Mouse (Mus musculus): ENCODE measurements around the gene Mrpl1. TPM values are rescaled to one million over a fixed set of nuclear protein-coding genes. Genes with fewer than 3 reads are reported as not detected.

Gene Mrpl1
- polyA plus RNA-seq (2015; fragmentation: Nextera tagmentation; extraction: Ambion mirVana), result 18.5 and 18.7 TPM in 2 replicates

DNA sequence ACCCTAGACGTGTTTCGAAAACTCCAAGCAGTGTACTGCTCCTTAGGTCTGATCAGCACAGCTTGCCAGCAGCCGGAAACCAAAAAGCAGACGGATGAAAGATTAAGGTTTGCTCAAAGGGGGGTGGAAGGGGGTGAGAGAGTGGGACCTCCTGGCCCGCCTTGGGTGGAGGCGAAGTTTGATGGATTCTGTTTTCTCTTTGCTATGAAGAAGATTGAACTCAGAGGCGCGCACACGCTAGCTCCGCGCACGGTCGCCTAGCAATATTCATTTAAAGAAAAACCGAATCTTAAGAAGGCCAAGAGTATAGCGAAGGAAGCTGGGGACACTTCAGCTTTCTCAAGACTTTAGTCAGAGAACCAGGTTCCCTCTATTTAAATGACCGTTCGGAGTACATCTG is at the start of gene Mrpl1:
Gene Mrpl1 (plus strand): TSS at position 35 of the 400 bp plus-strand sequence.
- H3K4me3 ChIP-seq, result peak within 1 kb of the TSS; percentile 84
- peak within 1 kb of the TSS; percentile 51 for H3K27ac ChIP-seq
- no peaks in the 10 kb centered on the region for H3K27me3 ChIP-seq
- H3K9me3 ChIP-seq (replicated peaks), result no peaks in the 10 kb centered on the region
- H3K4me1 ChIP-seq, result peaks cover 24% of the 10 kb centered on the region
- 2% methylated on average over 17 of the region's 17 CpGs for WGBS
- peak; percentile 79 for ATAC-seq
- H3K9ac ChIP-seq, result peak within 1 kb of the TSS; percentile 77
- peaks cover 7% of the 10 kb centered on the region for H3K36me3 ChIP-seq (ENCODE audit: poor library complexity, severe bottlenecking)
- peak within 1 kb of the TSS; percentile 75 for H3K4me2 ChIP-seq

DNA sequence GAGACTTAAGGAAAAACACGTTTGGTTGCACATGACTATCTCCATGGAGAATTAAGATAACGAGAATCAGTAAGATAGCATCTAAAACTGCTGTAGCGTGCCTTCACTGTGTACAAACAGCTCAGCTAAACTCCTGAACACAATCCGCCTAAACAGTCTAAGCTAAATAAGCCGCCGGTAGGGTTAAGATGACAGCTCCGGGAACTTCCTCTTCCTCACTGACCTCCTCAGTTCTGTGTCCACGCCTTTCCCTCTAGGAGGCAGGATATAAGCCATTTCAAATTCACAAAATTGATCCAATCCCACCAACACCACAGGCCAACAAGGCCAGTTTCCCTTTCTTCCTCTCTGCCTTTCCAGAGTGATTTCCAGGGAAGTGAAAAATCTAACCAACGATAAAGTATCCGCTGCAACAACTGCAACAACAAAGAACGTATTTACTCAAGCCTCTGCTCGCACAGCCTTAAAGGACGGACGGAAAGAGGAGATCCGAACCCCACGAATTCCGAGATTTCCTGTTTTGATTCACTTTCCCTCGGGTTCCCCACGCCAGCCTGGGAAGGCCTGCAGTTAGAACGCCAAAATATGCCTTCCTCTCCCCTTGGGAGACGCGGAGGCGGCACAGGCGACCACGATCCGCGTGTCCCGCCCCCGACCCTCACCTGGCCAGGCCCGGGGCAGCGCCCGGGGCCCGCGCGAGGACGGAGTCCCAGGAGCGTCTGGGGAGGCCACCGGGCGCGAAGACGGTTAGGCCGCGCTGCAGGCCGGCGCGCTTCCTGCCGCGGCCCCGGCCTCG is 48.6 kb upstream of the Mrpl1 start:
- Histone ChIP-seq H3K4me2 (peak overlapping the region; percentile 77), H3K9ac (peak overlapping the region; percentile 98), H3K27ac (peak overlapping the region; percentile 99), H3K27me3 (no peaks in the 10 kb centered on the region), H3K4me1 (peaks cover 17% of the 10 kb centered on the region), H3K9me3 (replicated peaks) (no peaks in the 10 kb centered on the region), H3K36me3 (ENCODE audit: poor library complexity, severe bottlenecking) (no peaks in the 10 kb centered on the region), H3K4me3 (peak overlapping the region; percentile 92)
- under 1% methylated on average over 49 of the region's 50 CpGs for WGBS
- ATAC-seq, result 0 out of 2 replicates have a peak, but pooled peaks have one; percentile 4

DNA sequence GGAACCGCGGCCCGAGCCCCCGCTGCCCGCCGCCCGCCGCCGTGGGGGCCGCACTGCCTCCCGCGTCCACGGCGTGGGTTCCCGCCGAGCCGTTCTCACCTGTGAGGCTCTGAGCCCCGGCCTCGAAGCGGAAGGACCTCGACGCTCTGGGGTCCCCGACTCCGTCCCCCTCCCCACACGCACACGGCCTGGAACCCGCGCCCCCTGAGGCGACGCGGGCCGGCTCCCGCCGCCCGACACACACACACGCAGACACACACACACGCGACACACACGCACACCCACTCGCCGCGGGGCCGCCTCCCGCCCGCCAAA is 48.1 kb upstream of the Mrpl1 start:
- WGBS, result 0% methylated on average over 7 of the region's 45 CpGs
- H3K4me3 ChIP-seq, result peak overlapping the region; percentile 92

DNA sequence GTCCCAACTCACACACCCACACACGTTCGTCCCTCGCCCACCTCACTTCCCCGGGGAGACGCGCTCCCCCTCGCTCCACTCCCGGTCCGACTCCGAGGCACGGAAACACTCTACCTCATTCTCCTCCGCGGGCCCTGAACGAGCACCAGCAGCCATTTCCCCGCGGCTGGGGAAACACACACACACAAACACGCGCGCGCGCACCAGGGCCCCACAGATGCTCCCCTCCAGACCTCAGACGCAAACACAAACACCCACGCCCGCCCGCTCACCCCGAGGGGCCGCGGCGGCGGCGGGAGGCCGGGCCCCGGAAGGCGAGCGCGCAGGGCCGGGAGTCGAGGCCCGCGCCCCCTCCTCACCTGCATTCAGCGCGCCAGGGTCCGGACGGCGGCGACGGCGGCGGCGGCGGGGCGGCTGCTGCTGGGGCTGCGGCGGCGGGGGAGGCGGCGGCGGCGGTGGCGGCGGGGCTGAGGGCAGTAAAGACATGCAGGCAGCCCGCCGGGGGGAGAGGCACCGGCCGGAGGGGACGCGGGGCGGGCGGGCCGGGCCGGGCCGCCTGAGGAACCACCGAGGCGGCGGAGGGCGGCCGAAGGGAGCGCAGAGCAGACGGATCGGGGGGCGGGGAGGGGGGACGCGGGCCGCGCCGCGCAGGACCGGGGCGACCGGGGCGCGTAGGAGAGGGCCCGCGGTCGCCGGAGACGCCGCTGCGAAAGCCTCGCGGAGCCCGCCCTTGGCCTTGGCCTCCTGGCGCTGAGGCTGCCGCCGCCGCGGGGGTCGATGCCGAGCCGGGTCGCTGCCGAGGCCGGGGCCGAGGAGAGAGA is 47.5 kb upstream of the Mrpl1 start:
- Histone ChIP-seq H3K27ac (peak overlapping the region; percentile 99), H3K36me3 (ENCODE audit: poor library complexity, severe bottlenecking) (no peaks in the 10 kb centered on the region), H3K9me3 (replicated peaks) (0 out of 2 replicates have a peak, but pooled peaks cover 4% of the 10 kb centered on the region), H3K27me3 (no peaks in the 10 kb centered on the region), H3K9ac (peak overlapping the region; percentile 98), H3K4me1 (peaks cover 17% of the 10 kb centered on the region), H3K4me2 (peak overlapping the region; percentile 77), H3K4me3 (peak overlapping the region; percentile 92)
- under 1% methylated on average over 73 of the region's 114 CpGs for WGBS
- ATAC-seq, result peak; percentile 62

More for the DNA sequence above, 48.1 kb upstream of the Mrpl1 start:
- H3K4me1 ChIP-seq, result peaks cover 17% of the 10 kb centered on the region
- no peaks in the 10 kb centered on the region for H3K36me3 ChIP-seq (ENCODE audit: poor library complexity, severe bottlenecking)
- H3K9ac ChIP-seq, result peak overlapping the region; percentile 98
- no peak; the same call in 1 of the 2 replicates for ATAC-seq
- peak overlapping the region; percentile 99 for H3K27ac ChIP-seq
- no peaks in the 10 kb centered on the region for H3K9me3 ChIP-seq (replicated peaks)
- H3K27me3 ChIP-seq, result no peaks in the 10 kb centered on the region
- peak overlapping the region; percentile 77 for H3K4me2 ChIP-seq

DNA sequence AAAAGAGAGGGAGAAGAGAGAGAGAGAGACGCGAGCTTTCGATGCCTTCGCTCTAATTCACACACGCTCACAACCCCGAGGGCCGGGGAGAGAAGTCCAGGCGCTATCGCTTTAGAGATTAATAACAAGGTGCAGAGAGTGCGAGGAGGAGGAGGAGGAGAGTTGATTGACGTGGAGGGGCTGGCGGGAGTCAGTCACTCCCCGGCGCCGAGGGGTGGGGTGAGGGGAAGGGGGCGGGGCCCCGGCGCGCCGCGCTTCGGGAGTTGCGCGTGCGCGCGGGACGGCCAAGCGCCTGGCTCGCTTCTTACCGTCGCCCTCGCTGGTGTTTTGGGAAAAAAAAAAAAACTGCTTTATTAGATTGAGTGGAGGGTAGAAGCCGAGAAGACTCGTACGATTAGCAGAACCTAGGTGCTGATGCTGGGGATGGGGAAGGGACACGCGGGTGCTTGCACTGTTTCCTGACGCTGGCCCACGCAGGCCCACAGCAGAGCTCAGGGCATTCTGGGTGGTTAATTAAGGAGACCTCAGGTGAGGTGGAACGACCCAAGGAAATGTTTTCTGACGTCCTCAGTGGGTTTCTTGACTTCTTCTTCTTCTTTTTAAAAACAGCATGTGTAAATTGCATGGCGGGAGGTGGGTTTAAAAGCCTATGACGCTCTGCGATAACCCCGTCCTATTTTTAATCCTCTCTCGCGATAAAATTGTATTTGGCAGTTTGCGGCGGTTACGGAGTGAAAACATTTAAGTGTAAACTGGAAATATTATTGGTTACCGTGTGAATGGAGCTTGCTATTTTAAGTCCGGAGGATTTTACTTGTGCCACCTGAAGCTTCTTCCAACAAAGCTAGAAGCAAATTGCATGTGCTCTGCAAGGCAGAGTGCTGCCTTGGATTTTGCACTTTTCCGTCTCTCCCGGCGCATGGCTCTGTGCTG is 46.6 kb upstream of the Mrpl1 start:
- peaks cover 17% of the 10 kb centered on the region for H3K4me1 ChIP-seq
- H3K36me3 ChIP-seq (ENCODE audit: poor library complexity, severe bottlenecking), result no peaks in the 10 kb centered on the region
- ATAC-seq, result peak; percentile 89
- 0 out of 2 replicates have a peak, but pooled peaks cover 6% of the 10 kb centered on the region for H3K9me3 ChIP-seq (replicated peaks)
- H3K9ac ChIP-seq, result peak overlapping the region; percentile 98
- peak overlapping the region; percentile 92 for H3K4me3 ChIP-seq
- no peaks in the 10 kb centered on the region for H3K27me3 ChIP-seq
- H3K4me2 ChIP-seq, result peak overlapping the region; percentile 77
- peak overlapping the region; percentile 99 for H3K27ac ChIP-seq
- under 1% methylated on average over 56 of the region's 56 CpGs for WGBS

GRCm38 (mm10) chr5:96163396-96164020 is 45.8 kb upstream of the Mrpl1 start:
- ATAC-seq, result no peak
- 0 out of 2 replicates have a peak, but pooled peaks cover 6% of the 10 kb centered on the region for H3K9me3 ChIP-seq (replicated peaks)
- 0% methylated on average over 1 of the region's 1 CpGs for WGBS
- H3K27me3 ChIP-seq, result no peaks in the 10 kb centered on the region
- peaks cover 17% of the 10 kb centered on the region for H3K4me1 ChIP-seq
- H3K36me3 ChIP-seq (ENCODE audit: poor library complexity, severe bottlenecking), result no peaks in the 10 kb centered on the region
- peak overlapping the region; percentile 98 for H3K9ac ChIP-seq
- peak overlapping the region; percentile 92 for H3K4me3 ChIP-seq
- H3K27ac ChIP-seq, result peak overlapping the region; percentile 99; the same call in 1 of the 2 replicates
- H3K4me2 ChIP-seq, result peak overlapping the region; percentile 77

DNA sequence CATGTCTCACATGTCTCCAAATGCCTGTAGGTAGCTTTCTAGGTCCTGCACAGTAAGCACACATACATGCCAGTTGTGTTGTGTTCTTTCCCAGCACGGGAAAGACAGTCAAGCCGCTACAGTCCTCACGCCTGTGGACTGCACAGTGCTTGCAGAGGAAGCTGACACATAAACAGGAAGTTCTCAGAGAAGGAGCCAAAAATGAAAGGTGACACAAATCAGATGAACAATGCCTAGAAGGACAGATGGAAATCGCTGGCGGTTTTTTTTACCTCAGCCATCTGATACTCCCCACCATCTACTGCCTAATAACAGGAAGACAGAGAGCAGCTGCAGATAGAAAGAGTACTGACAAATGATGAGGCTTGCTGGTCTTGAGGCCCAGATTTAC is 45.3 kb upstream of the Mrpl1 start, which contains the start of gene Cnot6l:
Gene Cnot6l (minus strand): TSS at position 151 of the 391 bp plus-strand sequence.
- ATAC-seq, result no peak
- Histone ChIP-seq H3K4me1 (peaks cover 17% of the 10 kb centered on the region), H3K36me3 (ENCODE audit: poor library complexity, severe bottlenecking) (no peaks in the 10 kb centered on the region), H3K9me3 (replicated peaks) (0 out of 2 replicates have a peak, but pooled peaks cover 6% of the 10 kb centered on the region), H3K27ac (peak within 1 kb of the TSS; percentile 99), H3K4me2 (peak within 1 kb of the TSS; percentile 77), H3K4me3 (peak within 1 kb of the TSS; percentile 92), H3K9ac (peak within 1 kb of the TSS; percentile 98), H3K27me3 (no peaks in the 10 kb centered on the region)
- WGBS, result 60% methylated on average over 5 of the region's 5 CpGs

- Histone ChIP-seq H3K27ac (no peak overlapping the region), H3K4me3 (no peak overlapping the region), H3K4me2 (no peak overlapping the region), H3K9ac (no peak overlapping the region), H3K4me1 (0 out of 2 replicates have a peak, but pooled peaks cover 5% of the 10 kb centered on the region), H3K27me3 (no peaks in the 10 kb centered on the region), H3K9me3 (replicated peaks) (0 out of 2 replicates have a peak, but pooled peaks cover 6% of the 10 kb centered on the region), H3K36me3 (ENCODE audit: poor library complexity, severe bottlenecking) (no peaks in the 10 kb centered on the region)
- ATAC-seq, result no peak
- 84% methylated on average over 2 of the region's 2 CpGs for WGBS
Measured at GRCm38 (mm10) chr5:96166761-96167160, 42.5 kb upstream of the Mrpl1 start.

- H3K27me3 ChIP-seq, result no peaks in the 10 kb centered on the region
- 0 out of 2 replicates have a peak, but pooled peaks cover 6% of the 10 kb centered on the region for H3K9me3 ChIP-seq (replicated peaks)
- no peak overlapping the region for H3K9ac ChIP-seq
- no peaks in the 10 kb centered on the region for H3K36me3 ChIP-seq (ENCODE audit: poor library complexity, severe bottlenecking)
- H3K4me2 ChIP-seq, result no peak overlapping the region
- H3K4me1 ChIP-seq, result no peaks in the 10 kb centered on the region
- WGBS, result 75% methylated on average over 3 of the region's 3 CpGs
- H3K27ac ChIP-seq, result no peak overlapping the region
- ATAC-seq, result no peak
- H3K4me3 ChIP-seq, result no peak overlapping the region
Measured at GRCm38 (mm10) chr5:96170443-96170842, 38.9 kb upstream of the Mrpl1 start.

DNA sequence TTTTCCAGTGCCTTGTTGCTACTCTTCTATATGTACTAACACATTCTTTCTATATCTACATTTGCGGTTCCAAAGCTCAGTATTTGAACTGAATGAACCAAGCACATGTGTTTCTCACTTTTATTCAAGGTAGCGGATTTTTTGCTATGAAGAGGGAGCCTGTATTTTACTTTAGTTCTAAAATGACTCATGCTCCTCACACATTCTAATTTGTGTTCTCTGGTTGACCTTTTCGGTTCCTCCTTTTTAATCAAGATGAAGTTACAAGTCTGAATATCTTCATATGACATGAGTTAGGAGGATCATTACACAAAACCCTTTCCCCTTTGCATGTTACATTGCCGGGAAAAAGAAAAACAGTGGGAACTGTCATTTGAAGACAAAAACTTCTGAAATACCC is 37.5 kb upstream of the Mrpl1 start:
- 0 out of 2 replicates have a peak, but pooled peaks cover 1% of the 10 kb centered on the region for H3K9me3 ChIP-seq (replicated peaks)
- WGBS, result 92% methylated on average over 4 of the region's 4 CpGs
- H3K9ac ChIP-seq, result no peak overlapping the region
- H3K4me1 ChIP-seq, result no peaks in the 10 kb centered on the region
- no peak overlapping the region for H3K4me2 ChIP-seq
- H3K27me3 ChIP-seq, result no peaks in the 10 kb centered on the region
- ATAC-seq, result no peak
- no peak overlapping the region for H3K4me3 ChIP-seq
- H3K36me3 ChIP-seq (ENCODE audit: poor library complexity, severe bottlenecking), result no peaks in the 10 kb centered on the region
- no peak overlapping the region for H3K27ac ChIP-seq

DNA sequence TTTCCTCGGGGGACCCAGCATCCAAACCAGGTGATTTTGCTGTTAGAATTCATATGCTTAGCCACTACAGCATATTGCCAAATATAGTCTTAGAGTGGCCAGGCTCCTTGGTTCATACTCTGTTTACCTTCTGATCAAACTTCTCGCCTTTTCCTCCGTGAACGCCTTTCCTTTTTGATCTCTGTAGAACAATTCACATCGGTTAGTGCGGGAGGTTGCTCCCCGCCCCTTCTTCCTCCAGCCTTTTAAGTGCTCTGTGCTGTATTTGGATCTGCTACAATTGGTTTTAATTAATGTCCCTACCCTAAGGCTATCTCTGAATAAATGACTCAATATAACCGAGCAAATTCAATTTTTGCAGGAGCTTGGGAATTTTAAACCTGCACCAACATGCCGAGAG is 33.2 kb upstream of the Mrpl1 start:
- no peak for ATAC-seq
- H3K27ac ChIP-seq, result no peak overlapping the region
- H3K4me1 ChIP-seq, result no peaks in the 10 kb centered on the region
- H3K36me3 ChIP-seq (ENCODE audit: poor library complexity, severe bottlenecking), result no peaks in the 10 kb centered on the region
- no peaks in the 10 kb centered on the region for H3K27me3 ChIP-seq
- no peak overlapping the region for H3K4me2 ChIP-seq
- no peaks in the 10 kb centered on the region for H3K9me3 ChIP-seq (replicated peaks)
- H3K9ac ChIP-seq, result no peak overlapping the region
- WGBS, result 55% methylated on average over 9 of the region's 9 CpGs
- no peak overlapping the region for H3K4me3 ChIP-seq
